Mouse (Mus musculus) CD4-positive, CD25-positive, alpha-beta regulatory T cell, adult 4 months (primary cell): ENCODE data around the gene Syt11. TPM values are rescaled to one million over a fixed set of nuclear protein-coding genes. Genes with fewer than 3 reads are reported as not detected.
"Not testable (repeated sequence)": the region's sequence is repeated elsewhere in the genome, so short reads cannot be mapped to it uniquely, and the experiment has no call there.

ENCODE experiments used
- ATAC-seq: one replicate; pipeline ENCODE4 v1.8.0; 2017
- polyA plus RNA-seq, 2 experiments: library from polyadenylated mRNA; unstranded; fragments of 100-300 nt; shearing (Covaris generic); gene quantifications; one replicate each; pipeline ENCODE4 v1.2.1; 2017

Gene Syt11
- polyA plus RNA-seq, 2 experiments from 2014 or later: 82.0 to 119 TPM

DNA sequence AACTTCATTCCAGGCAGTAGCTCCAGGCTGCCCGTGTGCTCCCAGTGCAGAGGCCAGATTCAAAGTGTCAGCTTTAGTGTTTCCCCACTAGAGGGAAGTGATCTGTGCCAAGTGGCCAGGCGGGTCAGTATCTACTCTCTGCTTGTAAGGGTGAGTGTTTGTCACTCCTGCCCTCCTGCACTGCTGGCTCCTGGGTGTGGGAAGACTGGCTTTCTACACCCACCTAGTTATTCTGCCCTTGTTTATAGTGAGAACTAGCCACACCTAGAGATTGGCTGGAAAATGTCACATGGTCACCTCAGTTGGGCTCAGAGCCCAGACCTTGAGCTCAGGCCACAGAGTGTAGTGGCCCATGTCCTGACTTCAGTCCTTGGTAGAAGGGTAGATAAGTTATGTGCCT, 55.9 kb downstream of the Syt11 start:
- ATAC-seq: no peak

- no peak for ATAC-seq
These were observed 57.1 kb downstream of the Syt11 start for GRCm38 (mm10) chr3:88717831-88718230.

DNA sequence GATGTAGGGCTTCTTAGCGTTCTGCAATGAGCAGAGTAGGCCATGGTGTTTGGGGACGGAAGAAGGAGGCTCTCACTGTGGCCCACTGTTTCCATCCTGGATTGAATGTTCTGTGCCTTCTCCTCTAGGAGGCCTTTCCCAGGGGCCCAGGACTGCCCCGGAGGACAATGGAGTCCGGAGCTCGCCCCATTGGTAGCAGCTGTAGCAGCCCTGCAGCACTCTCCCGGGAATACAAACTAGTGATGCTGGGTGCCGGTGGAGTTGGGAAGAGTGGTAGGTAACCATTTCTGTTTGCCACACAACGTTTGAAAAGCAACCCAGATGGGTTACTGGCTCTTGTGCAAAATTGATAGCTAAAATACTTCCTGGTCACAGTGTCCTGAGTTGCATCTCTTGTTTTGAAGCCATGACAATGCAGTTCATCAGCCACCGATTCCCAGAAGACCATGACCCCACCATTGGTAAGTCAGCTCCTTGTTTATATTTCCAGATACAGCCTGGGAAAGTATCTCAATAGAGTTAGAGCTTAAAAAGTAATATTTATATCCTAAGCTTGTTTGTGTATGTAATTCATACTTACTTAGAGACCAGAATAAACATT, 57.7 kb downstream of the Syt11 start:
- peak; percentile 19 for ATAC-seq

DNA sequence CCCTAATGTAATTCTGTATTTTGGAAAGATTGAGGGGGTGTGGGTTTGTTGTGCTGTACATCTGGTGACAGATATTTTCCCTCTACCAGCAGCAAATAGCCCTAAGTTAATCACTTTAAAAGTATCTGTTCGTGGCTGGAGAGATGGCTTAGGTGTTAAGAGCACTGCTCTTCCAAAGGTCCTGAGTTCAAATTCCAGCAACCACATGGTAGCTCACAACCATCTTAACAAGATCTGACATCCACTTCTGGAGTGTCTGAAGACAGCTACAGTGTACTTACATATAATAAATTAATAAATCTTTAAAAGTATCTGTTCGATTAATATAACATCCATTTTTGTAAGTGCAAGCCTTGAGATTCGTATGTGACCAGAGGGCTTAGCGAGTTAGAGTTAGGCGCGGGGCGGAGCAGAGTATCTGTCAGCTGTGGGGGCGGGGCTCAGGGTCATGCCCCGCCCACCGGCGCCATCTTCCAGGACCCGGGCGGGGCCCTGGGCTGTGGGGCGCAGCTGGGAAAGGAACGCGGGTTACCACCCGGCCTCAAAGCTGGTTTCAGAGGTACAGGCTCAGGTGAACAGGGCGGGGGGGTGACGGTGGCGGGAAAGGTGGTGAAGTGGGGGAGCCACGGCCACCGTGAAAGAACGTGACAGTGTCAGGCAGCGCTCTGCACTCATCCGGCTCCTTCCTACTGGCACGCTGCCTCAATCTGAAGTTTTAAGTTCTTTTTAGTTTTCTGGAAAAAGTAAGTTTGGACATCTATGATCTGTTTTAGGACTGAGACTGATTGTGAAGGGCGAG, 58.4 kb downstream of the Syt11 start, which contains the start of gene Rit1:
Gene Rit1, plus strand, starts transcription at position 440 of the 799 bp plus-strand sequence.
- ATAC-seq: peak; percentile 98

- ATAC-seq: not testable (repeated sequence)
These were observed 59.2 kb downstream of the Syt11 start for GRCm38 (mm10) chr3:88715716-88716115.

DNA sequence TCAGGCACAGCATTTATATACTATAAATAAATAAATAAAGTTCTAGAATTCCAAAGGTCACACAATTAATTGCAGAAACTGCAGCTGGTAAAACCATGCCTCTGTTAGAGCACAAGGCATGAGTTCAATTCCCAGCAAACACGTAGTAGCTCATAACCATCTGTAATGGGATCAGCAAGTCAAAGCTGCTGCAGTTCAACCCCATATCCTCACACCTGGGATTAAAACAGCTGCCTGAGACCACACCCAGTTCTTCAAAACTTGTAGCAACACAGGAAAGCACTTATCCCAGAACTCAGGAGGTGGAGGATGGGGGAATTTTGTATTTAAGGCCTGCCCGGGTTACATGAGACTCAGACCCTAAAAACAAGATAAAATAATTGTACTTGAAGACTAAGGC, 60.2 kb downstream of the Syt11 start:
- ATAC-seq: no peak

DNA sequence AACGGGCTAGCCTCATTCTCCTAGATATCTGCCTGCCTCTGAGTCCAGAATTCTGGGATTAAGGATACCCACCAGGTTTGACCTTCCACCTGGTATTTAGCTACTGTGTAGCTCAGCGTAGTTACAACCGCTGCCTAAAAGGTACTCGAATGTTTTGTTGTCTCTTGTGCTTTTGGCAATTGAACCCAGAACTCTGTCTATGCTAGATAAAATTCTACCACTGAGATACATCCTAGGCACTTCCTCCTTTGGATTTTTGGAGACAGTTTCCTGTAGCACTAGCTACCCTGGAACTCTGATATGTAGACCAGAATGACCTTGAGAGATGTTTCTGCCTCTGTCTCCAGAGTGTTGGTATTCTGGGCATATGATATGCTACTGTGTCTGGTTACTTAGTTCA, 61.3 kb downstream of the Syt11 start:
- ATAC-seq: no peak

GRCm38 (mm10) chr3:88701222-88701621, 73.7 kb downstream of the Syt11 start:
- no peak for ATAC-seq

DNA sequence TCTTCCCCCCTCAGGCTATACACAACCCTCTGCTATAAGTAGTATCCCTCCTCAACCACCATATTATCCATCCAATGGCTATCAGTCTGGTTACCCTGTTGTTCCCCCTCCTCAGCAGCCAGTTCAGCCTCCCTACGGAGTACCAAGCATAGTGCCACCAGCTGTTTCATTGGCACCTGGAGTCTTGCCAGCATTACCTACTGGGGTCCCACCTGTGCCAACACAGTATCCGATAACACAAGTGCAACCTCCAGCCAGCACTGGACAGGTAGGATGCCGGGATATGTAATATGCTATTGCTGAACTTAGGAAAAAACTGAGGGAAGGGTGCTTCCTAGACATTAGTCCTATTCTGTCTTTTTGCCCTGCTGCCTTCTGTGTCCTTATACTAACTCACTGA, 74.7 kb downstream of the Syt11 start:
- no peak for ATAC-seq

- no peak for ATAC-seq
These were observed 76.1 kb downstream of the Syt11 start for GRCm38 (mm10) chr3:88698834-88699233.

DNA sequence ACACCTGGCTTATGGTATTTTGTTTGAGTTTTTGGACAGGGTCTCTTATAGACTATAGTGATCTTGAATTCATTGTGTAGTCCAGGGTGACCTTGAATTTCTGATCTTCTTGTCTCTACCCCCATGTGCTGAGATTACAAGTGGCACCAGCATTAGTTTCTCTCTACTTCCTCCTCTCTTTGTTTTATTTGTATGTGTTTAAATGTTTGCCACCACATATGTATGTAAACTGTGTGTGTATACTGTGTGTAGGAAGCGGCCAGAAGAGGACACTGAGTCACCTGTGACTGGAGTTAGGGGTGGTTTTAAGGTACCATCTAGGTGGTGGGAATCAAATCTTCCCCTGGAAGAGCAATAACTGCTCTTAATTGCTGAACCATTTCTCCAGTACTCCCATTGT, 76.9 kb downstream of the Syt11 start:
- no peak for ATAC-seq

- ATAC-seq: no peak
These were observed 79.4 kb downstream of the Syt11 start for GRCm38 (mm10) chr3:88695545-88695944.

Other genes with a start within 250 kb of the Syt11 start
- 1 to 10 TPM in 1 of 2 experiments, under 1 TPM in 1; 0.60 to 1.5 TPM for gene Mex3a, start 242.8 kb downstream of the Syt11 start, polyA plus RNA-seq
- not detected for gene Rab25, start 226.9 kb downstream of the Syt11 start, polyA plus RNA-seq
- 100 to 1,000 TPM; 197 to 234 TPM for gene Lamtor2, start 222.1 kb downstream of the Syt11 start, polyA plus RNA-seq
- 10 to 100 TPM; 11.9 to 12.0 TPM for gene Ubqln4, start 221.4 kb downstream of the Syt11 start, polyA plus RNA-seq
- gene Ssr2, start 199.3 kb downstream of the Syt11 start, polyA plus RNA-seq: 100 to 1,000 TPM; 160 to 161 TPM
- gene Arhgef2, start 169.2 kb downstream of the Syt11 start, polyA plus RNA-seq: 10 to 100 TPM; 36.5 to 48.6 TPM
- gene Rxfp4, start 122.0 kb downstream of the Syt11 start, polyA plus RNA-seq: under 1 TPM in 1 of 2 experiments, not detected in 1; 0.26 TPM
- 10 to 100 TPM; 49.8 to 50.2 TPM for gene Khdc4, start 89.4 kb downstream of the Syt11 start, polyA plus RNA-seq
- gene Rit1, start 58.3 kb downstream of the Syt11 start, polyA plus RNA-seq: 10 to 100 TPM; 28.1 to 36.1 TPM
- gene Gon4l, start 60.1 kb upstream of the Syt11 start, polyA plus RNA-seq: 10 to 100 TPM; 17.0 to 19.3 TPM
- gene Msto1, start 138.8 kb upstream of the Syt11 start, polyA plus RNA-seq: 10 to 100 TPM; 21.0 to 36.5 TPM
- 10 to 100 TPM; 43.9 to 46.1 TPM for gene Ash1l, start 175.5 kb upstream of the Syt11 start, polyA plus RNA-seq
- gene Dap3, start 176.0 kb upstream of the Syt11 start, polyA plus RNA-seq: 100 to 1,000 TPM; 152 to 189 TPM